Mouse (Mus musculus) adrenal gland, postnatal 10 days (tissue): ENCODE measurements at regions not wholly inside any gene's neighbourhood (a gene's known extent, or its start where the extent isn't known, plus 50 kb on each side); places are given as distances from the start of the nearest gene placed in this dataset.
A peak's percentile ranks its signal among the peaks of the same experiment; 100 is the strongest.

Source experiments
- DNase-seq: peaks from one replicate; pipeline ENCODE4 v3.0.0; 2021; ENCODE audit warnings: mixed read lengths

- DNase-seq = no peak
Observed at GRCm38 (mm10) chr11:82668026-82668425, 96.1 kb downstream of the Cct6b start.

- no peak for DNase-seq
Observed at GRCm38 (mm10) chr11:82664076-82664475, 100.0 kb downstream of the Cct6b start.

GRCm38 (mm10) chr11:82662086-82662485 lies 102.0 kb downstream of the Cct6b start:
- DNase-seq = no peak

- DNase-seq = no peak
Observed at GRCm38 (mm10) chr11:82651751-82652150, 112.4 kb downstream of the Cct6b start.

- DNase-seq = peak; percentile 4
Observed at GRCm38 (mm10) chr11:82638513-82638912, 125.6 kb downstream of the Cct6b start.

GRCm38 (mm10) chr11:82632191-82632590 lies 131.9 kb downstream of the Cct6b start:
- DNase-seq = no peak

- no peak for DNase-seq
Observed at GRCm38 (mm10) chr11:82631387-82631786, 132.7 kb downstream of the Cct6b start.

- DNase-seq = no peak
Observed at GRCm38 (mm10) chr11:82626501-82627111, 137.5 kb downstream of the Cct6b start.

GRCm38 (mm10) chr11:82621061-82621460 lies 143.1 kb downstream of the Cct6b start:
- DNase-seq = no peak

GRCm38 (mm10) chr11:82619418-82619817 lies 144.7 kb downstream of the Cct6b start:
- no peak for DNase-seq

- DNase-seq = no peak
Observed at GRCm38 (mm10) chr11:82618457-82618856, 145.7 kb downstream of the Cct6b start.

- no peak for DNase-seq
Observed at GRCm38 (mm10) chr11:82616856-82617255, 147.3 kb downstream of the Cct6b start.

GRCm38 (mm10) chr11:82614356-82614755 lies 149.8 kb downstream of the Cct6b start:
- no peak for DNase-seq

- peak; percentile 77 for DNase-seq
Observed at GRCm38 (mm10) chr11:82613503-82613902, 150.6 kb downstream of the Cct6b start.

- DNase-seq = peak; percentile 73
Observed at GRCm38 (mm10) chr11:82612026-82612425, 152.1 kb downstream of the Cct6b start.

- no peak for DNase-seq
Observed at GRCm38 (mm10) chr11:82608963-82609362, 155.2 kb downstream of the Cct6b start.

GRCm38 (mm10) chr11:82607661-82608060 lies 156.5 kb downstream of the Cct6b start:
- no peak for DNase-seq

GRCm38 (mm10) chr11:82604251-82604835 lies 159.8 kb downstream of the Cct6b start:
- DNase-seq = peak; percentile 36

- DNase-seq = peak; percentile 20
Observed at GRCm38 (mm10) chr11:82602818-82603217, 161.3 kb downstream of the Cct6b start.

GRCm38 (mm10) chr11:82602250-82602649 lies 161.9 kb downstream of the Cct6b start:
- DNase-seq = no peak

- DNase-seq = no peak
Observed at GRCm38 (mm10) chr11:82600151-82600550, 164.0 kb downstream of the Cct6b start.

- DNase-seq = no peak
Observed at GRCm38 (mm10) chr11:82597757-82598156, 166.4 kb downstream of the Cct6b start.

- DNase-seq = no peak
Observed at GRCm38 (mm10) chr11:82596801-82597200, 167.3 kb downstream of the Cct6b start.

- DNase-seq = no peak
Observed at GRCm38 (mm10) chr11:82589761-82590160, 174.4 kb downstream of the Cct6b start.
